Mouse (Mus musculus) kidney, adult 2 months (tissue): Measurements from ENCODE around the gene Epb41.

Source experiments
- CTCF ChIP-seq: fragments of 200-500 bp; conservative IDR thresholded peaks from 2 replicates; pipeline ENCODE4 v1.5.1; 2011; ENCODE audit warnings: low read depth, mild to moderate bottlenecking, control low read depth, low read length, moderate library complexity, mixed read lengths; ENCODE audit not compliant: insufficient read depth, insufficient read length
- POLR2A ChIP-seq: fragments of 200-500 bp; IDR thresholded peaks from one replicate; pipeline ENCODE4 v1.6.1; 2011; ENCODE audit warnings: low read depth, low read length, control low read depth

DNA sequence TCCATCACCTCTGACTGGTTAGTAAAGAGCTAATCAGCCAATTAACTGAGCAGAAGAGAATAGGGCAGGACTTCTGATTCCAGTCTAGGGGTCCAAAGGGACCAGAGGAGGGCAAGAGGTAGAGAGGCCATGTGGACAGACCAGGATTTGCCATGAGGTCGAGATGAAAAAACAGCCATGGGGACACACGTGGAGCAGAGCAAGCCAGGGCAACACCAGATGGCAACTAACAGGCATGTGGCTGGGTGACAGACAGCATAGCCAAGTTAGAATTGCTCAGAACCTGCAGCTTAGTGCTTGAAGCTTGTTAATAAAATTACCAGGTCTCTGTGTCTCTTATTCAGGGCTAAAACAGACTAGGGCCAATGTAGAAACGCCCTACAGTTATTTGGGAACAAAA lies 81.3 kb downstream of the Epb41 start:
- TF ChIP-seq CTCF (no peak), POLR2A (no peak)
